Mouse (Mus musculus) hindbrain, embryonic 16.5 days (tissue): ENCODE measurements around the gene Bicral. TPM values are rescaled to one million over a fixed set of nuclear protein-coding genes. Genes with fewer than 3 reads are reported as not detected.

ENCODE experiments used
- ATAC-seq: fragments of 200-750 bp; cut with Nextera tagmentation; 2 replicates; pipeline ENCODE4 v1.8.0; 2017; ENCODE audit warnings: moderate TSS enrichment, moderate library complexity
- H3K27ac ChIP-seq: fragments of 300-500 bp; sonication (generic); 2 replicates; pipeline ENCODE4 v1.5.1; 2014; ENCODE audit warnings: low read depth, mild to moderate bottlenecking, control low read depth, low read length, moderate library complexity
- H3K27me3 ChIP-seq: fragments of 300-500 bp; sonication (generic); replicated peaks from 2 replicates; pipeline ENCODE4 v1.6.1; 2014; ENCODE audit warnings: low read length; ENCODE audit not compliant: control insufficient read depth, insufficient read depth
- H3K36me3 ChIP-seq: fragments of 300-500 bp; sonication (generic); 2 replicates; pipeline ENCODE4 v1.6.1; 2014; ENCODE audit warnings: mild to moderate bottlenecking, low read length, moderate library complexity, mixed read lengths; ENCODE audit not compliant: control insufficient read depth, insufficient read depth
- H3K4me1 ChIP-seq: fragments of 300-500 bp; sonication (generic); 2 replicates; pipeline ENCODE4 v1.6.1; 2014; ENCODE audit warnings: low read depth, low read length; ENCODE audit not compliant: control insufficient read depth, insufficient read depth
- H3K4me2 ChIP-seq: fragments of 300-500 bp; sonication (generic); 2 replicates; pipeline ENCODE4 v1.6.1; 2014; ENCODE audit warnings: mild to moderate bottlenecking, low read length, control low read depth, moderate library complexity
- H3K4me3 ChIP-seq: fragments of 300-500 bp; sonication (generic); 2 replicates; pipeline ENCODE4 v1.5.1; 2014; ENCODE audit warnings: mild to moderate bottlenecking, low read length, control low read depth, moderate library complexity
- H3K9ac ChIP-seq: fragments of 300-500 bp; sonication (generic); 2 replicates; pipeline ENCODE4 v1.6.1; 2014; ENCODE audit warnings: low read depth, mild to moderate bottlenecking, control low read depth, low read length, moderate library complexity
- H3K9me3 ChIP-seq: fragments of 300-500 bp; sonication (generic); 2 replicates; pipeline ENCODE4 v1.6.1; 2014; ENCODE audit warnings: mild to moderate bottlenecking, low read length, moderate library complexity; ENCODE audit not compliant: control insufficient read depth
- WGBS: fragments of 180-500 bp; shearing (Covaris S2); extraction: QIAGEN DNeasy Blood & Tissue Kit; methylation state at CpG from one replicate; pipeline ENCODE4 v1.1.7; 2014; 5-methylcytosine and 5-hydroxymethylcytosine counted together
- polyA plus RNA-seq: library from polyadenylated mRNA; unstranded; fragments of >200 nt; fragmentation: Nextera tagmentation; extraction: Ambion mirVana; gene quantifications from 2 replicates; pipeline ENCODE4 v1.2.1, GENCODE M21; 2015

Bicral gene
- polyA plus RNA-seq, 1 experiment from 2014 or later = 6.0 TPM

DNA sequence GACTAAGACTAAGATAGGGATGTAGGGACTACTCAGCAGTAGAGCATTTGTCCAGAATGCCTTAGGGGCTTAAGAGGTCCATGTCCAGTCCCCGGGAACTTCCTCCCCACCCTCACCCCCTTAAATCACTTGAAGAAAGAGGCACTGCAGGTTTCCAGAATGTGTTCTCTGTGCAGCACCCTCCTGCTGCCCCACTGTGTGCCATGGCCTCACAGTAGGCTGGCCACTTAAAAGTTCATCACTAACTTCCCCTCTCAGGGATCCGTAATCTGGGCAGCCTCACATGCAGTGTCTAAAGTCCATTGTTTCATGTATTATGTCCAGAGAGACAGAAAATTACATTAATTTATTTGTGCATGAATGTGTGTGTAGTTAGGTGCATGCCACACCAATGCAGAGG, 20.4 kb downstream of the Bicral start:
- Histone ChIP-seq H3K27me3 (no peaks in the 10 kb centered on the region), H3K9me3 (no peaks in the 10 kb centered on the region), H3K9ac (no peak overlapping the region), H3K4me3 (no peak overlapping the region), H3K4me1 (no peaks in the 10 kb centered on the region), H3K4me2 (no peak overlapping the region), H3K27ac (no peak overlapping the region), H3K36me3 (no peaks in the 10 kb centered on the region)
- 87% methylated on average over 2 of the region's 2 CpGs for WGBS
- ATAC-seq = no peak

GRCm38 (mm10) chr17:46835093-46835715, 23.1 kb downstream of the Bicral start:
- H3K4me1 ChIP-seq = no peaks in the 10 kb centered on the region
- H3K4me3 ChIP-seq = no peak overlapping the region
- H3K4me2 ChIP-seq = no peak overlapping the region
- 80% methylated on average over 6 of the region's 6 CpGs for WGBS
- H3K27ac ChIP-seq = no peak overlapping the region
- H3K36me3 ChIP-seq = no peaks in the 10 kb centered on the region
- no peaks in the 10 kb centered on the region for H3K27me3 ChIP-seq
- H3K9ac ChIP-seq = no peak overlapping the region
- no peak for ATAC-seq
- no peaks in the 10 kb centered on the region for H3K9me3 ChIP-seq

GRCm38 (mm10) chr17:46832981-46833305, 25.3 kb downstream of the Bicral start:
- Histone ChIP-seq H3K9me3 (no peaks in the 10 kb centered on the region), H3K4me2 (no peak overlapping the region), H3K27ac (no peak overlapping the region), H3K4me1 (no peaks in the 10 kb centered on the region), H3K9ac (no peak overlapping the region), H3K36me3 (peaks cover 10% of the 10 kb centered on the region), H3K27me3 (no peaks in the 10 kb centered on the region), H3K4me3 (no peak overlapping the region)
- ATAC-seq = no peak
- 89% methylated on average over 4 of the region's 4 CpGs for WGBS

DNA sequence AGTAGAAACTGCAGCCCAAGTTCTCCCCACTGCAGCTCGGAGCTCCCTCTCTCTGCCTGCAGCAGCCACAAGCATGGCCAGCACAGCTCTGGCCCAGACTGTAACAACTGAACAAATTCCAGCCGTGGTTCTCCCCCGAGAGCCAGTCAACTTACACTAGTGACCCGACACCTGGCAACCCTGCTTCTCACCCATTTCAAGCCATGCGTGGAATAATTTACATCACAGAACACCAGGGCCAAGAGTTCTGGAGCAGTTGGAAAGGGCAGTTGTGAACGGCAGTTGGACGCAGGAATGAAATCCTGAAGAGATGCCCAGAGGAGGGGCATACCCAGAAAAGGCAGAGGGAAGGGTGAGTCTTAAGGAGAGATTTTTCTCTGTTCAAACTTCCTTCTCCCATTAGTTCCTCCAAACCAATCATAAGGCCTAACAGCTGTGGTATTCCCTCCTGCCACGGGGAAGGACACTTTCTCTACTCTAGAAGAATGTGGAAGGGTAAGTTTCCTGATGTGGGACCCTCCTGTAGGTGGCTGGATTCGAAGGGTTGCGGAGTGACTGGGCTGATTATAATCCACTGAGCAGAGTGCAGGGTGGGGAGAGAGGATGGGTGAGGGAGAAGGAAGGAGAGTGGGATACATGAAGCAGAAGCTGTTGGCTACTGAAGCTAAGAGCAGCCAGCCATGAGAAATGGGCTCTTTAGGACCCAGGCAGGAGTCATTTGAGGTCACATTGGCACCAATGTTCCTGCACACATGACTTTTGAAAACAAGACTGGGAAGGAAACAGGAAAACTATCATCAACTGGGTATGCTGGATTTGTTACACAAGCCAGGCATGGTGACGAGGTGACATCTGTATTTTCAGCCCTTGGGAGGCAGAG, 25.9 kb downstream of the Bicral start:
- WGBS = 68% methylated on average over 11 of the region's 11 CpGs
- H3K4me3 ChIP-seq = no peak overlapping the region
- no peak overlapping the region for H3K4me2 ChIP-seq
- no peaks in the 10 kb centered on the region for H3K9me3 ChIP-seq
- no peak for ATAC-seq
- no peak overlapping the region for H3K9ac ChIP-seq
- no peak overlapping the region for H3K27ac ChIP-seq
- no peaks in the 10 kb centered on the region for H3K27me3 ChIP-seq
- no peaks in the 10 kb centered on the region for H3K4me1 ChIP-seq
- peaks cover 15% of the 10 kb centered on the region for H3K36me3 ChIP-seq

GRCm38 (mm10) chr17:46829856-46830535, 28.3 kb downstream of the Bicral start:
- Histone ChIP-seq H3K36me3 (peaks cover 29% of the 10 kb centered on the region), H3K4me3 (no peak overlapping the region), H3K9me3 (no peaks in the 10 kb centered on the region), H3K27me3 (no peaks in the 10 kb centered on the region), H3K9ac (no peak overlapping the region), H3K4me2 (no peak overlapping the region), H3K27ac (no peak overlapping the region), H3K4me1 (no peaks in the 10 kb centered on the region)
- 87% methylated on average over 11 of the region's 11 CpGs for WGBS
- no peak for ATAC-seq

DNA sequence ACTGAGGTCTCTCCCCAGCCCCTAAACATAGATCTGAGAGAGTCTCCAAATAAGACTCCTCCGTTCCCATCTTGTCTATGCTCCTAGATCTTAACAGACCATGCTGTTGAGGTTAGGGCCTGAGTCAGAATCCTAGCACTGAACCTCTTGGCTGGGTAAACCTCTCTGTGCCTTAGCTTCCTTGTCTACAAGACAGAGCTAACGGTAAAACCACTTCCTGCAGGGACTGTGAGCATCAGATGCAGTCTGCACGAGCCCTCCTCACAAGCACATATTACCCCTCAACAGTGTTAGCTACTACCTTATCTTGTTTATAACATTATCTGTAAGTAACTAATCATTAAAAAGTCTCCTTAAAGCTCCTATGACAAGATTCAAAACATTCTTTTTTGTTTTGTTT, 29.3 kb downstream of the Bicral start:
- Histone ChIP-seq H3K4me3 (no peak overlapping the region), H3K4me2 (no peak overlapping the region), H3K27ac (no peak overlapping the region), H3K36me3 (peaks cover 39% of the 10 kb centered on the region), H3K9ac (no peak overlapping the region), H3K27me3 (no peaks in the 10 kb centered on the region), H3K4me1 (no peaks in the 10 kb centered on the region), H3K9me3 (no peaks in the 10 kb centered on the region)
- no peak for ATAC-seq
- WGBS = 96% methylated on average over 3 of the region's 3 CpGs

DNA sequence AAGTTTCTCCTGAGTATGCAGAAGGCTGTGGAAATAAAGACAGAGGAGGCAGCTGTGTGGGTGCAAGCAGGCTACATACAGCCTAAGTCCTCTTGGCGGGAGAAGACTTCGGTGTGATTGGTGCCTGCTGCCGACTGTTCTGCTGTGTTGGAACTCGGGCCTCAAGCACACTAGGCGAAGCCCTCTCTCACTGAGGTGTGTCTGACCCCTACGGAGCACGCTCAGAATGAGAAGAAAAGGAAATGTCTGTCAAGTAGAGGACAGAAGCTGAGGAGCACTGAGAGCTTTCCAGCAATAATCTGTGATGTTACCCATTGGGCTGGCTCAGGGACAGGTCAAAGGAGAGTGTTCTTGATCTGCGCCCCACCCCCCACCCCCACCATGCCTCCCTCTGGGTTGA, 35.2 kb downstream of the Bicral start:
- Histone ChIP-seq H3K27me3 (no peaks in the 10 kb centered on the region), H3K9me3 (no peaks in the 10 kb centered on the region), H3K36me3 (peaks cover 49% of the 10 kb centered on the region), H3K9ac (no peak overlapping the region), H3K4me1 (no peaks in the 10 kb centered on the region), H3K4me3 (no peak overlapping the region), H3K4me2 (no peak overlapping the region), H3K27ac (no peak overlapping the region)
- no peak for ATAC-seq
- 97% methylated on average over 8 of the region's 8 CpGs for WGBS

- H3K9me3 ChIP-seq = no peaks in the 10 kb centered on the region
- no peaks in the 10 kb centered on the region for H3K4me1 ChIP-seq
- 90% methylated on average over 7 of the region's 7 CpGs for WGBS
- H3K9ac ChIP-seq = no peak overlapping the region
- H3K4me2 ChIP-seq = no peak overlapping the region
- H3K27ac ChIP-seq = no peak overlapping the region
- ATAC-seq = no peak
- no peaks in the 10 kb centered on the region for H3K27me3 ChIP-seq
- peaks cover 35% of the 10 kb centered on the region for H3K36me3 ChIP-seq
- H3K4me3 ChIP-seq = no peak overlapping the region
Observed at GRCm38 (mm10) chr17:46820628-46821027, 37.7 kb downstream of the Bicral start.

- peaks cover 17% of the 10 kb centered on the region for H3K36me3 ChIP-seq
- H3K4me2 ChIP-seq = no peak overlapping the region
- 91% methylated on average over 12 of the region's 12 CpGs for WGBS
- no peak for ATAC-seq
- H3K4me3 ChIP-seq = no peak overlapping the region
- no peaks in the 10 kb centered on the region for H3K4me1 ChIP-seq
- H3K9me3 ChIP-seq = no peaks in the 10 kb centered on the region
- H3K27ac ChIP-seq = no peak overlapping the region
- no peaks in the 10 kb centered on the region for H3K27me3 ChIP-seq
- H3K9ac ChIP-seq = no peak overlapping the region
Observed at GRCm38 (mm10) chr17:46817734-46818158, 40.5 kb downstream of the Bicral start.
